Mouse (Mus musculus) megakaryocyte, embryonic 14.5 days (primary cell): Measurements from ENCODE around the gene Srbd1.

ENCODE experiments used
- FLI1 ChIP-seq: IDR thresholded peaks from 2 replicates; pipeline ENCODE4 v1.6.1; 2012; ENCODE audit warnings: low read length, inconsistent platforms, mixed read lengths
- GATA1 ChIP-seq: IDR thresholded peaks from 3 replicates; pipeline ENCODE4 v1.6.1; 2012; ENCODE audit warnings: mixed read lengths, low read length, inconsistent platforms, borderline replicate concordance

DNA sequence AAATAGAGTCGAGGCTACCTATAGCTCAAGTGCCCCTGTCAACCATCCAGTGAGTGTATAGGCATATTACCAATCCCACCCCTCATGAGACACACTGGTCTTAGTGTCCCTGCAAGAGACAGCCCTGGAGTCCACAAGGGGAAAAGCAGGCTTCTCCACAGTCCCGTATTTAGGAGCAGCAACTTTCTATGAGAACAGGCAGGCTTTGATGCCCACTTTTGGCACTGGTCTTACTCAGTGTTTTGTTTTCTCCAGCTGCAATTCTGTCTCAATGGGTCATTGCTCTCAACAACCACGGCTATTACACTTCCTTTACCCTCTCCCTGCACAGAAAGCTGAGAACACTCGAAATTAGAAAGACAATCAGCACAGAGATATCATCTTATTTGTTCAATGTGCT is 157.4 kb downstream of the Srbd1 start:
- TF ChIP-seq GATA1 = no peak
- TF ChIP-seq FLI1 = no peak
